Mouse (Mus musculus) liver, adult 2 months (tissue): ENCODE results near the gene Cyth1.

Experiments
- CTCF ChIP-seq: fragments of 200-500 bp; IDR thresholded peaks from 2 replicates; pipeline ENCODE4 v1.5.1; 2011; ENCODE audit warnings: low read depth, low read length, control low read depth
- POLR2A ChIP-seq: fragments of 200-500 bp; IDR thresholded peaks from 2 replicates; pipeline ENCODE4 v1.6.1; 2011; ENCODE audit warnings: low read length, control low read depth; ENCODE audit not compliant: insufficient read depth; ENCODE audit errors: extremely low read depth

GRCm38 (mm10) chr11:118132136-118132535 is 116.3 kb downstream of the Cyth1 start:
- TF ChIP-seq POLR2A (no peak), CTCF (no peak)
